Mouse (Mus musculus) right cerebral cortex, postnatal 10 days (tissue): ENCODE measurements around the gene Rap1gap2.
"Not testable (repeated sequence)": the region's sequence is repeated elsewhere in the genome, so short reads cannot be mapped to it uniquely, and the experiment has no call there.

Experiments used
- DNase-seq, 2 experiments: peaks; one replicate each; pipeline ENCODE4 v3.0.0; 2021; ENCODE audit warnings: low spot score in 2 of 2

Gene Rap1gap2

GRCm38 (mm10) chr11:74621974-74622669, 11.4 kb upstream of the Rap1gap2 start:
- DNase-seq, result no peak

- DNase-seq, result no peak
These were observed 9.2 kb upstream of the Rap1gap2 start for GRCm38 (mm10) chr11:74619956-74620300.

DNA sequence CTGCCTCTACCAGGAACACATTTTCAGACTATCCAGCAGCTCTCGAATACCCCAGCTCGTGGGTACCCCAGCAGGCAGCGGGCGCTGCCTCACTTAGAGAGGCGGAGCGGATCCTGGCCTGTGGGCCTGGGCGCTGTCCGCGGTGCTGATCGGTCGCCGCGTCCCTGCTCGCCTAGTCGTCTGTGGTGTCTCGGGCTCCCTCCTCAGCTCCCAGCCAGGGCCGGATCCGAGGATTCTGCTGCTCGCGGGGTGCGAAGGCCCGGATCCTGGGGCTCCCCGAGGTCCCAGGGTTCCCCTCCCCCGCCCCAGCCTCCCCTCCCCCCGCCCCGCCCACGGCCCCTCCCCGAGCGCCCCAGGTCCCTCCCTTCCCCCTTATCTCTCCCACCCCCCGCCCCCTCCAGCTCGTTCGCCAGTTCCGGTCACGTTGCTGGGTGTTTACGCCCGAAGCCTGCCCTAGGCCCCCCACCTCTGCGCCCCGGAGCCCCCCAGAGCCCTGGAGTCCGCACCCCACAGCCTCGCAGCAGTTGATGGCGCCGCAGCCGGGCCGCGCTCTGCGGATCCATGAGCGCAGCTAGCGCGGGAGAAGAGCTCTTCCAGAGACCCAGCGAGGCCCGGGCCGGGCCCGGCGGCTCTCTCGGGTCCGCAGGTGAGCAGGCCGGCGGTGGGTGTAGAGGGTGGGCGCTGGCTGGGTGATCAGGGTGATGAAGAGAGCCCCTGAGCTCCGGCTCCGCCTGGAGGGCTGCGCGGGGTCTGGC, 8.7 kb upstream of the Rap1gap2 start, which contains the start of gene Ccdc92b:
TSS of gene Ccdc92b (plus strand) at position 405 of the 755 bp plus-strand sequence.
- DNase-seq, result peak; percentile 80 to 81

DNA sequence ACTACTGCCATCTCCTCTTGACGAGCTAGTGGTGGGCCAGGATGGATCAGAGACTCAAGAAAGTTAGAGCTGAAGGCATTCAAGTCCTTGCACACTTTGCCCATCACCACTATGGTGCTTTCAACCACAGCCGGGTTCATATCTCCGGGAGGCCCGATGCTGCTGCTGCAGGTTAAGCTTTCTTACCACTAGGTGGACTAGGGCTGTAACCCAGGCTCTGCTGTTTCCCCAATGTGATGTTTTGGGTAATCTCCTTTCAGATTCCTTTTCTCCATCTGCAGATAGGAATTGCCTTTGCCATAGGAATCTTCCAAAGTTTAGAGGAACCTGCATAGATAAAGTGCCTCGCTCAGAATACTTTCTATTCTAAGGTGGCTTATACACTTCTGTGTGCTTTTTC, 4.9 kb upstream of the Rap1gap2 start:
- no peak for DNase-seq

- no peak for DNase-seq
These were observed 2.7 kb upstream of the Rap1gap2 start for GRCm38 (mm10) chr11:74613428-74613827.

GRCm38 (mm10) chr11:74611437-74611836, 722 bp upstream of the Rap1gap2 start:
- no peak for DNase-seq

DNA sequence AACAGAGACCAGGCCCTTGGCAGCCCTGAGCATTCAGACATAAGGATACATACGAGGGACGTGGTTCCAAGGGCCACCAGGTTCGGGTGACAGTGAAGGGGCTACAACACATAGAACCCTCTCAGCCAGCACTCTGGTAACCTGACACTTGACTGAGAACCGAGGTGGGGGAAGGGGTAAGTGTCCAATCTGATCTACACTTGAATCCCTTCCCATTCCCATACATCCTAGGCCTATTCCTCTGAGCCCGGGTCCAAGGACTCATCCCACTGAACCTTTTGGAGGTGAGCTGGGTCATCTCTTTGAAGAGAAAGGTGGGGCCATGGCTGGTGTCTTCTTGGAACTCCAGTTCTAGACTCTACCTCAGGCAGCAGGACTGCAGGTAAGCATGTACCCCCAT, 647 bp downstream of the Rap1gap2 start:
- DNase-seq, result no peak

GRCm38 (mm10) chr11:74602286-74602685, 8.4 kb downstream of the Rap1gap2 start:
- no peak for DNase-seq

DNA sequence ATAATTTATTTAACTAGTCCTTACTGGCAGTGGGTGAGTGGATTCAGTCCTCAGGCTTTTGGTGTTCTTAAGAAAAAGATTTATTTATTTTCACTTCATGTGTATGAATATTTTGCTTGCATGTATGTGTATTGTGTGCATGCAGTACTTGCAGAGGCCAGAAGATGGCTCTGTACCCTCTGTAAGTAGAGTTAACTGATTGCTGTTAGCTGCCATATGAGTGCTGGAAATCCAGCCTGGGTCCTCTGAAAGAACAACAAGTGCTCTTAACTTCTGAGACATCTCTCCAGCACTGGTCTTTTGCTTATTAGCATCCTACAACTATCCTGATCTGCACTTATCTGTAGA, 12.8 kb downstream of the Rap1gap2 start:
- DNase-seq, result no peak

- no peak for DNase-seq
These were observed 13.3 kb downstream of the Rap1gap2 start for GRCm38 (mm10) chr11:74597283-74597989.

- peak in 1 of 2 experiments; percentile 54 for DNase-seq
These were observed 18.5 kb downstream of the Rap1gap2 start for GRCm38 (mm10) chr11:74592246-74592645.

GRCm38 (mm10) chr11:74590691-74591090, 20.0 kb downstream of the Rap1gap2 start:
- no peak for DNase-seq

DNA sequence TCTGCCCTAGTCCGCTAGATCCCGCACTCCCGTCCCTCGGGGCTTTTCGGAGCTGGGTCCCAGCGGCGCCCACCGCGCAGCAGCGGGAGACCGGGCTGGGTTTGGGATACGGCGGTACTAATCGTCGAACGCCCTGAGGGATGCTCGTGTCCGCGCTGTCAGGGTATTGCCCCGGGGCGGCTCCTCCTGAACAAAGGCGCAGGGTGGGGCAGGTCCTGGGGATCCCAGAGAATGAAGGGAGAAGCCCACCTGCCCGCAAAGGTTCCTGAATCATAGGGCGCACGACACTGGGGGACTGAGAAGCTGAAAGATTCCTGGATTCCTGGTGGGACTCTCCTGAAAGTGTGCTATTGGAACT, 20.5 kb downstream of the Rap1gap2 start:
- no peak for DNase-seq

DNA sequence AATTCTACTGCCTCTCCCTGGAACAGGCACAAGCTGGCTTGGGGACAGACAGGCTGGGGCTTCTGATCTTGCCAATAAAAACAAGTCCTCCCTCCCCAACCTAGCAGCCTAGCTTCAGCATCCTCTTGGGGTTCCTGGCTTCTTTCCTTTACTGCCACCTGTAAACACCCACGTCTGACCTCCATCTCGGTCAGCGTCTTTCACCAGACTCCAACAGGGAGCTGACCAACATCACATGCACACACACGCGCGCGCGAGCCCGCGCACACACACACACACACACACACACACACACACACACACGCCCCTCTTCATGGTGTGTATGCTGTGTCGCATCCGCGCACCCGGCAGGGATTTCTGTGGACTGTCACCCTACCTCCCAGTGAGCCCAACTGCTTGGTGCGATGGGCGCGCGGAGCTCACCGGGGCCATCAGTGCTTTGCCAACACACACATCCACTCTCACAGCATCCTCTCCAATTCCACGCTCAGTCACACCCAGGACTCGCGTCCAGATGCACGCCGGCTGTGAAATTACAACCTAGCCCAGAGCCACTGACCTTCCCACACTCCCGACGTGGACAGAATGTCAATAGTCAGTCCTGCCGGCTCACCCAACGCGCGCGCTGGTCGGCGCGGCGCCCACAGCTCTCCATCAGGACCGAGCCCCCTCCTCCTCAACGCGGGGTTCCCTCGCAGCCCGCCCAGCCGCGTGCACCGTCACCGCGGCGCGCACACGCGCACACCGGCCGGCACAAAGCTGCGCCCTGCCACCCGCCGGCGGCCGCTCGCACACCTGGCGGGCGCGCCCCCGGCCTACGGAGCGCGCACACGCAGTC, 21.1 kb downstream of the Rap1gap2 start:
- DNase-seq, result peak; percentile 83 to 85

DNA sequence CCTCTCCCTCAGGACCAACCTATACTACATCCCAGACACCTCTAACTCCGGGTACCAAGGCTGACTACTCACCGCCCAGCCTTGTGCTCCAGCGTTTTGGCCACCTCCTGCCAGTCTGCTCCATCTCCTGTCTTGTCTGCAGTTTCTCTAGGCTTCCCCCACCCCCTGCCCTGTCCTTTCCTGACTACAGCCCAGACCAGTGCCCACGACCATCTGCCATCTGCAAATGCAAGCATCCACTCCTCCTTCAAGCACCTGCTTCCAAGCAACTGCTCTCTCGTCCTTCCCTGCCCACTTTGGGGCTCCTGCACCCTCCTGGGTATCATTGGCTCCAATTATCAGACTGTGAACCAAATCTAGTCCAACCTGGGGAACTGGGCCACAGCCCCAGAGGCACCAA, 24.3 kb downstream of the Rap1gap2 start:
- no peak for DNase-seq

DNA sequence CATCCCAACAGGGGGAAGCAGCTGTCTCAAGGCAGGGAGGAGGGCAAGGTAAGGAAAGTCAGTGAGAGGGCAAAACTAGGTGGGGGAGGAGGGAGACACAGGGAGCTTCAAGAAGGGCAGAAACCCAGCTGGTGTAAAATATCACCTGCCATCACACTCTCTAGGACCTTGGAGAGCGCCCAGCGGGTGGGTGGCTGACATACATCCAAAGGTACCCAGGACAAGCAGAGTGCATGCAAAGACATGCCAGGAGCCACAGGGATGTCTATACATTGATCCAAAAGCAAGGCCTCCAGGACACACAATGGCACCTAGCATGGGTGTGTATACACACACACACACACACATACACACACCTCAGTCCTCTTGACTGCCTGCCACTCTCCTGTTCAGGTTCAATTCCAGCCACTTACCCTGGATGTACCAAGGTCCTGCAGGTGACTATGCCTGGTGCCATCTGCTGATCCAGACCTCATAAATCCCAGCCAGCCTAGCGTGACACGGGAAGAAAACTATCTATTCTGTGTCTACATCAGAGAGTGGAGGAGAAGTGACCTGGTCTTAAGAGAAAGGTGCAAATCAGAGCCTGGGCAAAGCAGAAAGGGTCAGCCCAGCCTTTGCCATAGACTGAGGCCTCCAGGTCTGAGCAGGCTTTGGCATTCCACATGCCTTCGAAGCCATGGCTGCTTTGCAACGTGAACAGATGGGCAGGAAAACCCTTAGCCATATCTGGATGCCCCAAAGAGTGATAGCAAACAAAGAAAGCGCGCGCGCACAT, 25.6 kb downstream of the Rap1gap2 start:
- DNase-seq, result no peak

GRCm38 (mm10) chr11:74583824-74584349, 26.8 kb downstream of the Rap1gap2 start:
- DNase-seq, result no peak

DNA sequence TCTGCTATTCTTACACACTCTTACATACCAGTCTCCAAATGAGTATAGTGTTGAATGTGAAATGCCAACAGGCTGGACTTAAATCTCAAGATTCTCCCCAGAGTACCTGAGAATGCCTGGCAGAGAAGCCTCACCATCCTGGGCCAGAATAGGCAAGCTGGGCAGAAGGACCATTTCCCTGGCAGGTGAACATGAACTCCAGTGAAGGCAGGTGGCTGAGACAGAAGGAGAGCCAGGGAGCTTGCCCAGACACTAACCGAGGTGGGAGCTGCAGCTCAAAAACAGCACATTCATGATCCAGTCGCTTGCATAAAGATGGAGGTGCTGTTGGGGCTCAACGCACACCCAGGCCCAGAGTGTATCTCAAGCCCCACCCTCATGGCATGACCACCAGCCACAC, 28.3 kb downstream of the Rap1gap2 start:
- DNase-seq, result no peak

DNA sequence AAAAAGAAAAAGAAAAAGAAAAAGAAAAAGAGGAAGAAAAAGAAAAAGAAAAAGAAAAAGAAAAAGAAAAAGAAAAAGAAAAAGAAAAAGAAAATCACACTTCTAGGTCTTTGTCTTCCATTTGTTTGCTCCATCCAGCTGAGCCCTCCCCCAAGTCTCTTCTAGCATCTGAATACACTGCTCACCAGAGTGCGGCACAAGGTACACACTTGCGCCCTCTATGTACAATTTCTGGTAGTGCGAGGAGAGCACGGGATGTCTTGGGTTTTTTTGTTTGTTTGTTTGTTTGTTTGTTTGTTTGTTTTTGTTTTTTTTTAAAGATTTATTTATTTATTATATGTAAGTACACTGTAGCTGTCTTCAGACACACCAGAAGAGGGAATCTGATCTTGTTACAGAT, 29.4 kb downstream of the Rap1gap2 start:
- DNase-seq, result not testable (repeated sequence)

- DNase-seq, result no peak
These were observed 33.6 kb downstream of the Rap1gap2 start for GRCm38 (mm10) chr11:74577068-74577467.

DNA sequence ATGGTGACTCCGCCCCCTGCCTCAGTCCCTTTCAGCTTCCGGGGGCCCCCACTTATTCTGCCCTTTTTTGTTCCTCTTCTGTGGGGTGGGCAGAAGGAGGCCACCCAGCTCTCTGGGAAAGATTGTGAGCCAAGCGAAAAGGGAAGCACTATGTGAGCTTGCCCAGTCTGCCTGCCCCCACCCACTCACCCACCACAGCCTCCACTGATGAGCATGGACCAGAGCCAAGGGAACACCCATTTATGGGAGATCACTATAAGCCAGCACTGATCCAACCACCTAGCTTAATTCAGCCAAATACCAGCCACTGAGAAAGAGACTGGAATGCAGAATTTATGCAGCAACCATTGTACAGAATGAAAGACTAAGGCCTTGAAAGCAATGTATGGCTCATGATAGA, 34.8 kb downstream of the Rap1gap2 start:
- DNase-seq, result no peak
